Comparison of ENCODE assay signal across 13 mouse cellular contexts in genomic region chr13:92653283-92653682, GRCm38 (mm10). TPM values are rescaled to one million over a fixed set of nuclear protein-coding genes. Genes with fewer than 3 reads are reported as not detected.
A peak's percentile ranks its signal among the peaks of the same experiment; 100 is the strongest.
DNase-seq lines count a peak whose midpoint lies in the region; ATAC-seq lines count a peak whose summit lies in the region.
"Had no signal": no experiment of that assay in that cellular context is flagged by ENCODE, and none has a peak within 500 bp of the region (broad histone marks: within the 10 kb centered on the region; RNA-seq: fewer than 3 reads in every experiment).

No protein-coding gene starts in this region.

- peaks cover 2% of the 10 kb centered on the region; the same call in 1 of the 2 replicates for H3K4me1 ChIP-seq in midbrain, embryonic 11.5 days (ENCODE audit: control insufficient read depth, insufficient read depth, low read length)
- H3K4me1 ChIP-seq in midbrain, embryonic 14.5 days (ENCODE audit: control insufficient read depth, insufficient read depth, low read length) = no peaks in the 10 kb centered on the region
- H3K4me1 ChIP-seq in stomach, embryonic 16.5 days (ENCODE audit: control insufficient read depth, insufficient read depth, low read length) = peaks cover 32% of the 10 kb centered on the region

- peak; percentile 25 to 33 for DNase-seq in heart, adult 18-20 months
- no peak for DNase-seq in heart, postnatal 25 days (ENCODE audit: low spot score)
- DNase-seq in midbrain, embryonic 11.5 days (ENCODE audit: low spot score, missing footprints) = peak; percentile 66
- DNase-seq in midbrain, embryonic 14.5 days = no peak
- DNase-seq in heart, postnatal 10 days = peak; percentile 35 to 57
- no peak for DNase-seq in gastrocnemius, postnatal 14 days
- DNase-seq in natural killer cell, adult 2 months (ENCODE audit: low spot score in 2 of 2) = no peak
- DNase-seq: kidney, postnatal 4 days; right cerebral cortex, postnatal 25 days had no signal

- intact Hi-C loops in heart, postnatal 25 days (cut with DNase I) = no loop called here
- intact Hi-C loops in heart, postnatal 10 days (cut with DNase I) = no loop called here
- intact Hi-C loops in gastrocnemius, postnatal 14 days (cut with DNase I; ENCODE audit: low total_unique reads) = no loop called here

- H3K4me3 ChIP-seq in midbrain, embryonic 11.5 days (ENCODE audit: low read depth, low read length) = no peak overlapping the region
- H3K4me3 ChIP-seq in midbrain, embryonic 14.5 days (replicated peaks; ENCODE audit: low read depth, low read length) = no peak overlapping the region
- no peak overlapping the region for H3K4me3 ChIP-seq in stomach, embryonic 16.5 days (replicated peaks; ENCODE audit: low read length)
- H3K4me3 ChIP-seq: embryonic facial prominence, embryonic 12.5 days; limb, embryonic 13.5 days had no signal

- H3K9me3 ChIP-seq in midbrain, embryonic 11.5 days (ENCODE audit: control insufficient read depth, low read length) = no peaks in the 10 kb centered on the region
- H3K9me3 ChIP-seq in midbrain, embryonic 14.5 days (ENCODE audit: control insufficient read depth, low read length) = no peaks in the 10 kb centered on the region
- no peaks in the 10 kb centered on the region for H3K9me3 ChIP-seq in stomach, embryonic 16.5 days (replicated peaks; ENCODE audit: control insufficient read depth, low read length)
- H3K9me3 ChIP-seq: embryonic facial prominence, embryonic 12.5 days; limb, embryonic 13.5 days had no signal

- 35% methylated on average over 5 of the region's 5 CpGs for WGBS in midbrain, embryonic 11.5 days
- 34% methylated on average over 5 of the region's 5 CpGs for WGBS in midbrain, embryonic 14.5 days
- WGBS in stomach, embryonic 16.5 days = 14% methylated on average over 5 of the region's 5 CpGs

- no peak for ATAC-seq in midbrain, embryonic 11.5 days (ENCODE audit: low FRiP score)
- no peak for ATAC-seq in midbrain, embryonic 14.5 days (ENCODE audit: low FRiP score, low TSS enrichment)
- ATAC-seq in stomach, embryonic 16.5 days (ENCODE audit: insufficient read depth, low FRiP score) = peak; percentile 56; the same call in 1 of the 2 replicates

- H3K9ac ChIP-seq in midbrain, embryonic 11.5 days (ENCODE audit: low read length) = no peak overlapping the region
- no peak overlapping the region for H3K9ac ChIP-seq in midbrain, embryonic 14.5 days (replicated peaks; ENCODE audit: low read length)
- H3K9ac ChIP-seq in stomach, embryonic 16.5 days (ENCODE audit: low read length) = no peak overlapping the region
- H3K9ac ChIP-seq: embryonic facial prominence, embryonic 12.5 days; hindbrain, embryonic 14.5 days; limb, embryonic 13.5 days had no signal

- no peaks in the 10 kb centered on the region for H3K27me3 ChIP-seq in midbrain, embryonic 11.5 days (ENCODE audit: control insufficient read depth, insufficient read depth, low read length)
- no peaks in the 10 kb centered on the region for H3K27me3 ChIP-seq in midbrain, embryonic 14.5 days (ENCODE audit: control insufficient read depth, insufficient read depth, low read length)
- H3K27me3 ChIP-seq in stomach, embryonic 16.5 days (ENCODE audit: control insufficient read depth, insufficient read depth, low read length) = no peaks in the 10 kb centered on the region
- H3K27me3 ChIP-seq: embryonic facial prominence, embryonic 12.5 days had no signal

- H3K36me3 ChIP-seq in midbrain, embryonic 11.5 days (ENCODE audit: control insufficient read depth, insufficient read depth, low read length) = no peaks in the 10 kb centered on the region
- H3K36me3 ChIP-seq in midbrain, embryonic 14.5 days (ENCODE audit: control insufficient read depth, insufficient read depth, low read length) = no peaks in the 10 kb centered on the region
- no peaks in the 10 kb centered on the region for H3K36me3 ChIP-seq in stomach, embryonic 16.5 days (ENCODE audit: control insufficient read depth, insufficient read depth, low read length)
- H3K36me3 ChIP-seq: embryonic facial prominence, embryonic 12.5 days; limb, embryonic 13.5 days had no signal

- no peak overlapping the region for H3K27ac ChIP-seq in midbrain, embryonic 11.5 days (ENCODE audit: low read depth, low read length)
- no peak overlapping the region for H3K27ac ChIP-seq in midbrain, embryonic 14.5 days (replicated peaks; ENCODE audit: low read depth, low read length)
- H3K27ac ChIP-seq in stomach, embryonic 16.5 days (ENCODE audit: low read length) = peak overlapping the region; percentile 50
- H3K27ac ChIP-seq: embryonic facial prominence, embryonic 12.5 days; hindbrain, embryonic 14.5 days; limb, embryonic 13.5 days had no signal

- no peak overlapping the region for H3K4me2 ChIP-seq in midbrain, embryonic 11.5 days
- H3K4me2 ChIP-seq in midbrain, embryonic 14.5 days (ENCODE audit: low read length) = no peak overlapping the region
- H3K4me2 ChIP-seq in stomach, embryonic 16.5 days (ENCODE audit: low read depth, low read length) = no peak overlapping the region
- H3K4me2 ChIP-seq: embryonic facial prominence, embryonic 12.5 days; hindbrain, embryonic 14.5 days; limb, embryonic 13.5 days had no signal

RNA-seq across cellular contexts. Expression of gene Serinc5, which starts 42.4 kb away (rescaled TPM):
- total RNA-seq in heart, adult 18-20 months (2021) = 10 to 100 TPM; 10.2 to 12.4 TPM
- total RNA-seq in heart, postnatal 25 days (2021) = 10 to 100 TPM; 15.3 to 17.5 TPM
- 9.0 and 9.7 TPM in 2 replicates for polyA plus RNA-seq in midbrain, embryonic 11.5 days (2014; fragmentation: Nextera tagmentation; extraction: Ambion mirVana)
- 11.4 and 15.4 TPM in 2 replicates for polyA plus RNA-seq in midbrain, embryonic 14.5 days (2014; fragmentation: Nextera tagmentation; extraction: Ambion mirVana)
- 10 to 100 TPM; 30.7 to 36.8 TPM for total RNA-seq in heart, postnatal 10 days (2021)
- 29.9 and 30.8 TPM in 2 replicates for polyA plus RNA-seq in stomach, embryonic 16.5 days (2015; fragmentation: Nextera tagmentation; extraction: Ambion mirVana)
- total RNA-seq in gastrocnemius, postnatal 14 days (2021) = 10 to 100 TPM; 11.7 to 15.2 TPM

Comparison
In these comparisons a context has a peak if more than half of its experiments do, and no peak if none do; other contexts are left out.
1. DNase-seq: peak in heart, adult 18-20 months (2 of 2), midbrain, embryonic 11.5 days (single experiment) and heart, postnatal 10 days (2 of 2); none in heart, postnatal 25 days (single experiment), midbrain, embryonic 14.5 days (single experiment), gastrocnemius, postnatal 14 days (single experiment) and natural killer cell, adult 2 months (0 of 2).